Mouse (Mus musculus) testis, adult 2 months (tissue): ENCODE results near the gene Ulk3.
A peak's percentile ranks its signal among the peaks of the same experiment; 100 is the strongest.

ENCODE experiments used
- CTCF ChIP-seq: fragments of 200-500 bp; IDR thresholded peaks from 2 replicates; pipeline ENCODE4 v1.5.1; 2012; ENCODE audit warnings: low read depth, mild to moderate bottlenecking, inconsistent platforms, low read length, moderate library complexity; ENCODE audit not compliant: control insufficient read depth, insufficient read depth, insufficient replicate concordance
- POLR2A ChIP-seq: fragments of 200-500 bp; IDR thresholded peaks from 2 replicates; pipeline ENCODE4 v1.6.1; 2012; ENCODE audit warnings: low read depth, mild to moderate bottlenecking, inconsistent platforms, low read length, moderate library complexity; ENCODE audit not compliant: control insufficient read depth

DNA sequence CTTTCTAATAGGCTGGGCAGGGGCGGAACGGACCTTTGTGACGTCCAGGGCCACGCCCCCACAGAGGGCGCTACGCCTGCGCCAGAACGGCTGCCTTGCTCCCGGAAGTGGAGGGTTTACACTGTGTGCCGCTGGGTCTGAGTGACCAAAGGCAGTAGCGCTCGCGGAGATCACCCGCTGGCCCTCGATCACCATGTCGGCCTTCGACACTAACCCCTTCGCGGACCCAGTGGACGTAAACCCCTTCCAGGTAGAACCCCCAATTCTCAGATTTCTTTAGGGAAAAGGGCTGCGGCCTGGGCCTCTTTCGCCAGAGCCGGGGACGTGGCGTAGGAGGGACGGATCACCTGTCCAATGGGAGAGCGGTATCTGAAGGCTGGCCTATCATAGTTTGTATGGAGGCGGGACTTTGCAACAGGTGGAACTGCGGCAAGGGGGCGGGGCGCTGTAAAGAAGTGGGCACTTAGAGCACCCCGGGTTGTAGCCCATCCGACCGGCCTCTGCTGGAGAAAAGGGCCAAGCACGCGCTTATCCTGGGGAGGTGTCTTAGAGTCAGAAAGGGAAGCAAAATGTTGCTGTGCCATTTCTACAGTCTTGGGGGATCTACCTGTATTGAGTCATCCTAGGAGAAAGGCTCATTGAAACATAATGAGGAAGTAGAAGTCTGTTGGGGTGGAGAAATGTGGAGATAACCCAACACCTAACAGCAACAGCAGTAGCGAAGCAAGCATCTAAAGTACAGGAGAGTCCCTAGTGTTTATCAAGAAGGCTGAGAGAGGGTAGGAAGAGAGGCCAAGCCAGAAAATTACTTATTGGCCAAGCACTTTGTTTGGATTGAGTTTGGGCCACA is 28.2 kb upstream of the Ulk3 start, which contains the start of gene Scamp2:
- TF ChIP-seq CTCF (0 out of 2 replicates have a peak, but pooled peaks have one; percentile 4), POLR2A (peak; percentile 97)
